Mouse (Mus musculus) C2C12 (cell line): ENCODE results near the gene Rd3.

Experiments used
- CEBPB ChIP-seq: IDR thresholded peaks from one replicate; pipeline ENCODE4 v1.6.1; 2011; ENCODE audit warnings: low read depth, mild to moderate bottlenecking, control low read depth, moderate library complexity
- CTCF ChIP-seq: IDR thresholded peaks from one replicate; pipeline ENCODE4 v1.5.1; 2011; ENCODE audit not compliant: control insufficient read depth, insufficient read depth, insufficient read length
- MAX ChIP-seq: IDR thresholded peaks from one replicate; pipeline ENCODE4 v1.6.1; 2011; ENCODE audit warnings: mild to moderate bottlenecking, control low read depth
- USF1 ChIP-seq: IDR thresholded peaks from one replicate; pipeline ENCODE4 v1.6.1; 2011; ENCODE audit warnings: low read depth, mild to moderate bottlenecking, control low read depth, moderate library complexity

DNA sequence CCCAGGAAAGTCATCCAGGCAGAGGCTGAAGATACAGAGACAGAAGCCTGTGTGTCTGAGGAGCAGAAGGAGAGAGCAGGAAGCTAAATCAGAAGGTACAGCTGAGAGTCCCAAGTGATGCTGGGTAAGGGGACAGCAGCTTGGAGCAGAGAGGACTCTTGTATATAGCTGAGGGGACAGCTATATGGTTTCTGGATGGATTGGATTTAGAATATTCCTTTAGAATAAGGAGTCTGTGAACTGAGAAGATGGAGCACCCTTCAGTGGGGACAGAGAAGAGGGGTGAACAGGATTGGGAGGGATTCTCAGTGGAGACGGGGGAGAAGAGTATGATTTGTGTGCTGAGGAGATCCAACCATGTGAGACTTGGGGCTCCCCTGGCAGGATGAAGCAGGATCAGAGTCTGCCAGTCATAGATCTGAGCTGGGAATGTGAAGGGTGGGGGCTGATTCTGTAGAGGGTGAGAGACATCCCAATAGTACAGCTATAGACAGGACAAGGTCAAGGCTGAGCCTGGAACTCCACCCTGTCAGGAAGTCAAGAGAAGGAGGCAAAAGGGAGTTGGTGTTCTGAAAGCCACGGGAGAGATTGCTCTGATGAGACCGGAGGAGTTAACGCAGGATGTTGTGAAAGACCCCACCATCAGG, 44.1 kb upstream of the Rd3 start:
- TF ChIP-seq CTCF (no peak), MAX (no peak), CEBPB (no peak), USF1 (no peak)
